Mouse (Mus musculus): ENCODE data around the gene Nlrp4b. TPM values are rescaled to one million over a fixed set of nuclear protein-coding genes. Genes with fewer than 3 reads are reported as not detected.
"Not testable (repeated sequence)": the region's sequence is repeated elsewhere in the genome, so short reads cannot be mapped to it uniquely, and the experiment has no call there.

Gene Nlrp4b
- not detected for total RNA-seq (2022)

DNA sequence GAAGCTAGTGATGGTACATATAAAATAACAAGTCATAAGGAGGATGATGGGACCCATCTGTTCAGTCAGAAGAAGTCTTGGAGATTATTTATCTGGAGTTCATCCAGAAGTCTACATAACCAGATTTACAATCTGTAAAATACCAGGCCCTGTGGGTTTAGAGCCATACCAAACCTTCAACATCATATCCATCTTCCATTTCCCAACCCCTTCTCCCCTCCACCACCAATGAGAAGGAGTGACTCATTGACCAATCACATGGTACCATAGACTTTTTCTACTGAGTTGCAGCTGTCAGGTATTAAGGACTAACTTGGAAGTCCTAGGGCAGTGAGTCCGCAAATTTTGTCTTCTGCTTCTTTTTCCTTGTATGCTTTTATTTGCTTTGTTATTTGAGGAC, at the start of gene Nlrp4b:
Gene Nlrp4b (plus strand): TSS at position 301 of the 400 bp plus-strand sequence.
- no peak for DNase-seq (ENCODE audit: low spot score in 2 of 2)

DNA sequence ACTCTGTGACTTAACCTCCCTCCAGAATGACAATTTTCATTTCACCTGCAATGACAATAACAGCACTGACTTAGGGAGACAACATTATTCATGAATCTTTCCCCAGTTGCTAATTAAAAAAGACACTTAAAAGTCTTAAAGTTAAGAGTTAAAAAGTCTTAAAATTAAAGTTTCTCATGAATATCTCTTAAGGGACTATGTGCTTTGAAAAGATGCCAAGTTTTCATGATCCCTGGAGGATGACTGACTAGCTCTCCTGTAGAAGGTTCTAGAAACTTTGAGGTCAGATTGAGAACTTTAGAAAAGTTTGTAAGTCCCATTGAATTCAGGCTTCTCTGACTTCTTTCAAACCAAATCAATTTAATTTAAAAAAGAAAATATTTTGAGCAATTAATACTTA, 66.7 kb downstream of the Nlrp4b start, which contains the start of gene Vmn1r71:
Gene Vmn1r71 (minus strand): TSS at position 101 of the 400 bp plus-strand sequence.
- DNase-seq (ENCODE audit: low spot score in 2 of 2) = no peak

DNA sequence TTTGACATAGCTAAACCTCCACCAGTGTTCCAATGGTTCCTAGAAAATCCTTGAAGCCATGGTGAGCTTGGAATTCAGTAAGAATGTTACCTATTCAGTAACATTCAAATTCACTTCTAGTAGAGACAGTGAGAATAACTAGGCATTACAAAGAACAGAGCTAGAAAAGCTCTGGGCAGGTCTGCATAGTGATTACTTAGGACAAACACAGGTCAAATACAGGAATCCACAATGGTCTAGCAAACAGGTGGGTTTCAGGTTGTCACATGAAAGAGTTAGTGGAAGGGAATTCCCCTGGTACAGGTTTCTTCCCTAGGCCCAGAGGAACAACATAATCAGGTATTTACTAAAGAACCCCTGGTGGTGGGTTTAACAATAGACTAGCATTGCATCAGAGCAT, 70.0 kb downstream of the Nlrp4b start:
- not testable (repeated sequence) for DNase-seq (ENCODE audit: low spot score in 2 of 2)

Other genes starting within 250 kb of the Nlrp4b start
- not detected for gene Vmn1r67, start 244.5 kb upstream of the Nlrp4b start, total RNA-seq (2022)
- gene Zik1, start 192.4 kb upstream of the Nlrp4b start, total RNA-seq (2022) = 10 to 100 TPM; 13.4 to 17.0 (median 13.9) TPM
- gene Vmn1r68, start 129.3 kb upstream of the Nlrp4b start, total RNA-seq (2022) = not detected
- not detected for gene Vmn1r69, start 74.1 kb upstream of the Nlrp4b start, total RNA-seq (2022)
- not detected for gene Vmn1r70, start 56.3 kb upstream of the Nlrp4b start, total RNA-seq (2022)
- gene Vmn1r71, start 66.6 kb downstream of the Nlrp4b start, total RNA-seq (2022) = not detected
- not detected for gene Zscan4b, start 217.3 kb downstream of the Nlrp4b start, total RNA-seq (2022)